8 mouse cellular contexts compared by ENCODE assay signal in genomic region chr13:21408805-21409459, GRCm38 (mm10). TPM values are rescaled to one million over a fixed set of nuclear protein-coding genes. Genes with fewer than 3 reads are reported as not detected.
DNase-seq lines count a peak whose midpoint lies in the region; ATAC-seq lines count a peak whose summit lies in the region.

No protein-coding gene starts in this region.

- 55% methylated on average over 11 of the region's 11 CpGs for WGBS in kidney, embryonic 16.5 days
- 52% methylated on average over 11 of the region's 11 CpGs for WGBS in embryonic facial prominence, embryonic 11.5 days
- WGBS in hindbrain, embryonic 15.5 days = 51% methylated on average over 11 of the region's 11 CpGs
- 51% methylated on average over 11 of the region's 11 CpGs for WGBS in midbrain, embryonic 15.5 days

- ATAC-seq in kidney, embryonic 16.5 days (ENCODE audit: low FRiP score, low TSS enrichment) = no peak
- no peak for ATAC-seq in embryonic facial prominence, embryonic 11.5 days (replicated peaks; ENCODE audit: insufficient number of reproducible peaks, low FRiP score, low TSS enrichment, low read depth)
- ATAC-seq in hindbrain, embryonic 15.5 days (ENCODE audit: low FRiP score, low read depth) = peak; percentile 50
- peak; percentile 62 for ATAC-seq in midbrain, embryonic 15.5 days (replicated peaks)

- DNase-seq in kidney, postnatal 36 days = no peak
- no peak for DNase-seq in embryonic facial prominence, embryonic 11.5 days (ENCODE audit: low spot score)
- DNase-seq in adrenal gland, adult 2 months = no peak
- DNase-seq in ovary, adult 18-20 months (ENCODE audit: low spot score) = no peak
- no peak for DNase-seq in spleen, adult 12 weeks (ENCODE audit: low spot score)

- peak overlapping the region; percentile 76; the same call in 1 of the 2 replicates for H3K27ac ChIP-seq in kidney, embryonic 16.5 days (ENCODE audit: low read length)
- H3K27ac ChIP-seq in embryonic facial prominence, embryonic 11.5 days (replicated peaks; ENCODE audit: low read depth, low read length) = no peak overlapping the region
- peak overlapping the region; percentile 83 for H3K27ac ChIP-seq in hindbrain, embryonic 15.5 days (replicated peaks)
- H3K27ac ChIP-seq in midbrain, embryonic 15.5 days = peak overlapping the region; percentile 83

- H3K4me1 ChIP-seq in kidney, embryonic 16.5 days (ENCODE audit: insufficient read depth, low read length) = peaks cover 7% of the 10 kb centered on the region; the same call in 1 of the 2 replicates
- H3K4me1 ChIP-seq in embryonic facial prominence, embryonic 11.5 days (ENCODE audit: control insufficient read depth, insufficient read depth, low read length) = no peaks in the 10 kb centered on the region
- peaks cover 9% of the 10 kb centered on the region for H3K4me1 ChIP-seq in hindbrain, embryonic 15.5 days (replicated peaks)
- peaks cover 6% of the 10 kb centered on the region for H3K4me1 ChIP-seq in midbrain, embryonic 15.5 days

- H3K9me3 ChIP-seq in kidney, embryonic 16.5 days (ENCODE audit: low read length) = no peaks in the 10 kb centered on the region
- no peaks in the 10 kb centered on the region for H3K9me3 ChIP-seq in embryonic facial prominence, embryonic 11.5 days (replicated peaks; ENCODE audit: control insufficient read depth, low read length)
- no peaks in the 10 kb centered on the region for H3K9me3 ChIP-seq in hindbrain, embryonic 15.5 days
- no peaks in the 10 kb centered on the region for H3K9me3 ChIP-seq in midbrain, embryonic 15.5 days

- H3K36me3 ChIP-seq in kidney, embryonic 16.5 days (ENCODE audit: insufficient read depth, low read length) = no peaks in the 10 kb centered on the region
- H3K36me3 ChIP-seq in embryonic facial prominence, embryonic 11.5 days (replicated peaks; ENCODE audit: control insufficient read depth, insufficient read depth, low read depth, low read length) = no peaks in the 10 kb centered on the region
- H3K36me3 ChIP-seq in hindbrain, embryonic 15.5 days = no peaks in the 10 kb centered on the region
- no peaks in the 10 kb centered on the region for H3K36me3 ChIP-seq in midbrain, embryonic 15.5 days (replicated peaks)

- peak overlapping the region; percentile 59 for H3K4me3 ChIP-seq in kidney, embryonic 16.5 days (ENCODE audit: low read length)
- peak overlapping the region; percentile 40 for H3K4me3 ChIP-seq in embryonic facial prominence, embryonic 11.5 days (ENCODE audit: low read depth, low read length)
- peak overlapping the region; percentile 49 for H3K4me3 ChIP-seq in hindbrain, embryonic 15.5 days
- H3K4me3 ChIP-seq in midbrain, embryonic 15.5 days = peak overlapping the region; percentile 49

- no peaks in the 10 kb centered on the region for H3K27me3 ChIP-seq in kidney, embryonic 16.5 days (ENCODE audit: insufficient read depth, low read length)
- no peaks in the 10 kb centered on the region for H3K27me3 ChIP-seq in embryonic facial prominence, embryonic 11.5 days (ENCODE audit: control insufficient read depth, insufficient read depth, low read length)
- no peaks in the 10 kb centered on the region for H3K27me3 ChIP-seq in hindbrain, embryonic 15.5 days
- H3K27me3 ChIP-seq in midbrain, embryonic 15.5 days (replicated peaks) = peaks cover 3% of the 10 kb centered on the region; the same call in 1 of the 2 replicates

- H3K4me2 ChIP-seq in kidney, embryonic 16.5 days (replicated peaks; ENCODE audit: low read depth, low read length) = peak overlapping the region; percentile 72
- H3K4me2 ChIP-seq in embryonic facial prominence, embryonic 11.5 days (ENCODE audit: low read depth, low read length) = peak overlapping the region; percentile 63
- peak overlapping the region; percentile 72 for H3K4me2 ChIP-seq in hindbrain, embryonic 15.5 days
- peak overlapping the region; percentile 61 for H3K4me2 ChIP-seq in midbrain, embryonic 15.5 days

- H3K9ac ChIP-seq in kidney, embryonic 16.5 days (replicated peaks; ENCODE audit: low read length) = peak overlapping the region; percentile 73
- H3K9ac ChIP-seq in embryonic facial prominence, embryonic 11.5 days (replicated peaks; ENCODE audit: low read length) = peak overlapping the region; percentile 67
- H3K9ac ChIP-seq in hindbrain, embryonic 15.5 days = peak overlapping the region; percentile 59
- H3K9ac ChIP-seq in midbrain, embryonic 15.5 days = peak overlapping the region; percentile 55

RNA-seq across cellular contexts. Expression of gene Zkscan3, which starts 6.4 kb away (rescaled TPM):
- polyA plus RNA-seq in kidney, embryonic 16.5 days (2015; fragmentation: Nextera tagmentation; extraction: Ambion mirVana) = 88.0 and 91.8 TPM in 2 replicates
- 84.9 and 89.5 TPM in 2 replicates for polyA plus RNA-seq in embryonic facial prominence, embryonic 11.5 days (2014; fragmentation: Nextera tagmentation; extraction: Ambion mirVana)
- polyA plus RNA-seq in hindbrain, embryonic 15.5 days (2015; fragmentation: Nextera tagmentation; extraction: Ambion mirVana) = 65.8 and 71.1 TPM in 2 replicates
- polyA plus RNA-seq in midbrain, embryonic 15.5 days (2015; fragmentation: Nextera tagmentation; extraction: Ambion mirVana) = 71.4 and 75.9 TPM in 2 replicates
- total RNA-seq in adrenal gland, adult 2 months (2021) = 10 to 100 TPM; 44.2 to 61.4 TPM
- 21.9 and 27.8 TPM in 2 replicates for polyA plus RNA-seq in adrenal gland, adult 2 months (2012; rRNA removed)

RNA-seq across cellular contexts. Expression of gene Pgbd1, which starts 31.9 kb away (rescaled TPM):
- 3.8 and 4.7 TPM in 2 replicates for polyA plus RNA-seq in kidney, embryonic 16.5 days (2015; fragmentation: Nextera tagmentation; extraction: Ambion mirVana)
- 5.6 and 6.2 TPM in 2 replicates for polyA plus RNA-seq in embryonic facial prominence, embryonic 11.5 days (2014; fragmentation: Nextera tagmentation; extraction: Ambion mirVana)
- polyA plus RNA-seq in hindbrain, embryonic 15.5 days (2015; fragmentation: Nextera tagmentation; extraction: Ambion mirVana) = 2.8 and 4.2 TPM in 2 replicates
- polyA plus RNA-seq in midbrain, embryonic 15.5 days (2015; fragmentation: Nextera tagmentation; extraction: Ambion mirVana) = 4.0 and 5.1 TPM in 2 replicates
- total RNA-seq in adrenal gland, adult 2 months (2021) = under 1 TPM; 0.81 to 0.90 TPM
- polyA plus RNA-seq in adrenal gland, adult 2 months (2012; rRNA removed) = 0.12 and 0.51 TPM in 2 replicates

RNA-seq across cellular contexts. Expression of gene Zscan26, which starts 44.6 kb away (rescaled TPM):
- polyA plus RNA-seq in kidney, embryonic 16.5 days (2015; fragmentation: Nextera tagmentation; extraction: Ambion mirVana) = 22.9 and 32.2 TPM in 2 replicates
- 17.9 and 19.3 TPM in 2 replicates for polyA plus RNA-seq in embryonic facial prominence, embryonic 11.5 days (2014; fragmentation: Nextera tagmentation; extraction: Ambion mirVana)
- polyA plus RNA-seq in hindbrain, embryonic 15.5 days (2015; fragmentation: Nextera tagmentation; extraction: Ambion mirVana) = 23.7 and 24.3 TPM in 2 replicates
- polyA plus RNA-seq in midbrain, embryonic 15.5 days (2015; fragmentation: Nextera tagmentation; extraction: Ambion mirVana) = 21.9 and 26.3 TPM in 2 replicates
- 10 to 100 TPM; 36.8 to 37.8 TPM for total RNA-seq in adrenal gland, adult 2 months (2021)
- polyA plus RNA-seq in adrenal gland, adult 2 months (2012; rRNA removed) = 3.6 and 5.3 TPM in 2 replicates

RNA-seq across cellular contexts. Expression of gene Zscan12, which starts 46.3 kb away (rescaled TPM):
- 12.9 and 13.9 TPM in 2 replicates for polyA plus RNA-seq in kidney, embryonic 16.5 days (2015; fragmentation: Nextera tagmentation; extraction: Ambion mirVana)
- 20.5 and 21.5 TPM in 2 replicates for polyA plus RNA-seq in embryonic facial prominence, embryonic 11.5 days (2014; fragmentation: Nextera tagmentation; extraction: Ambion mirVana)
- 11.0 and 12.7 TPM in 2 replicates for polyA plus RNA-seq in hindbrain, embryonic 15.5 days (2015; fragmentation: Nextera tagmentation; extraction: Ambion mirVana)
- polyA plus RNA-seq in midbrain, embryonic 15.5 days (2015; fragmentation: Nextera tagmentation; extraction: Ambion mirVana) = 12.2 and 13.0 TPM in 2 replicates
- 1 to 10 TPM; 9.4 to 9.6 TPM for total RNA-seq in adrenal gland, adult 2 months (2021)
- 0.33 and 0.44 TPM in 2 replicates for polyA plus RNA-seq in adrenal gland, adult 2 months (2012; rRNA removed)

RNA-seq across cellular contexts. Expression of gene Nkapl, which starts 59.4 kb away (rescaled TPM):
- polyA plus RNA-seq in kidney, embryonic 16.5 days (2015; fragmentation: Nextera tagmentation; extraction: Ambion mirVana) = 1.9 and 2.3 TPM in 2 replicates
- polyA plus RNA-seq in embryonic facial prominence, embryonic 11.5 days (2014; fragmentation: Nextera tagmentation; extraction: Ambion mirVana) = 1.9 and 3.1 TPM in 2 replicates
- polyA plus RNA-seq in hindbrain, embryonic 15.5 days (2015; fragmentation: Nextera tagmentation; extraction: Ambion mirVana) = 3.8 and 4.1 TPM in 2 replicates
- 2.9 and 4.9 TPM in 2 replicates for polyA plus RNA-seq in midbrain, embryonic 15.5 days (2015; fragmentation: Nextera tagmentation; extraction: Ambion mirVana)
- total RNA-seq in adrenal gland, adult 2 months (2021) = 1 to 10 TPM in 1 of 2 experiments, under 1 TPM in 1; 0.84 to 1.5 TPM
- polyA plus RNA-seq in adrenal gland, adult 2 months (2012; rRNA removed) = 0.43 and 0.70 TPM in 2 replicates

Comparison
In these comparisons a context has a peak if more than half of its experiments do, and no peak if none do; other contexts are left out.
1. ATAC-seq: peak in hindbrain, embryonic 15.5 days (single experiment) and midbrain, embryonic 15.5 days (single experiment); none in kidney, embryonic 16.5 days (single experiment) and embryonic facial prominence, embryonic 11.5 days (single experiment).
2. Peak in every context shown above with its lines, with median percentiles within 50 percentile points of each other: H3K4me2 ChIP-seq, H3K4me3 ChIP-seq and H3K9ac ChIP-seq.